Mouse (Mus musculus): ENCODE results near the gene Serpina1b.
A peak's percentile ranks its signal among the peaks of the same experiment; 100 is the strongest.
"Not testable (repeated sequence)": the region's sequence is repeated elsewhere in the genome, so short reads cannot be mapped to it uniquely, and the experiment has no call there.

Gene Serpina1b

GRCm38 (mm10) chr12:103700144-103700750, 129.9 kb downstream of the Serpina1b start:
- DNase-seq (ENCODE audit: low read depth, low spot score): no peak

DNA sequence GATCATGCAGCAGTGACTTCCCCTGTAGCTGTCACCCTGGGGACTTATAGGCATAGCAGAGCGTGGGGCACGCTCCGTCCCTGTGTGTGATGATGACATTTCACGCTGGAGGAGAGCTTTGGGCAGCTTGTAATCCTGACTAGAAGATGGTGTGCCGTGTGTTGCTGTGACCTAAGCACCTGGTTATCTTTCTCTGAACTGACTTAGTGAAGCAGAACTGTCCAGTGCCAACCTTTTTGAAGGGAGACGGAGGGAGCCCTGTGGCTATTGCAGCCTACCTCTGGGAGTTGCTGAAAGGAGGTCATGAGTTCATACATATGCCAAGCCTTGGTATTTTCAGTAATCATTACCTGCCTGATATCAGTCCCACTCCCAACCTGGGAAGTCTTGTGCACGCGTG, 134.7 kb downstream of the Serpina1b start, which contains the start of gene Serpina1f:
Gene Serpina1f (minus strand): TSS at position 101 of the 400 bp plus-strand sequence.
- no peak for DNase-seq (ENCODE audit: low read depth, low spot score)

DNA sequence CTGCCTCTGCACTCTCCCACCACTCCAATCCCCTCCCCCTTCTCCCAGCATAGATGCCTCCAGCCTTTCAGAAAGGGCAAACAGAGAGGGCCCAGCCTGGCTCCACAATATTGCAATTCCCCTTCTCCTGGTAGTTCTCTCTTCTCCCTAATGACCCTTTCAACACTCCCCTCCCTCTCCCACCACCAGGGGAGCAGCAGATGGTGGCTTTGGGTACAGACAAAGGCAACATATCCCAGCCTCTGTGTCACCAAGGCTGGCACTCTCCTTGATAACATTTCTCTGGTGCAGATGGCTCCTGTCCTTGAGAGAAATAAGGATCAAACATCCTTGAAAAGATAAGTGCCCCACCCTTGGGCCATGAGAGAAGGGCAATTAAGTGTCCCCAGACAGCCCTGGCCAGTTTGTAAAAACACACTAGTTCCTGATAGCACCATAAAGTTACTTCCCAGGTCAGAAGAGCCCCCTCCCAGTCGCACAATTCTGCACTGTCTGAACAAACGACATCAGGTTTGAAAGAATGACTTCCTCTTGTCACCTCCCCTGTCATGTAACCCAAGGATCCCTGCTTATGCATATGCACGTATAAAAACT, 141.9 kb downstream of the Serpina1b start:
- no peak for DNase-seq (ENCODE audit: low read depth, low spot score)

DNA sequence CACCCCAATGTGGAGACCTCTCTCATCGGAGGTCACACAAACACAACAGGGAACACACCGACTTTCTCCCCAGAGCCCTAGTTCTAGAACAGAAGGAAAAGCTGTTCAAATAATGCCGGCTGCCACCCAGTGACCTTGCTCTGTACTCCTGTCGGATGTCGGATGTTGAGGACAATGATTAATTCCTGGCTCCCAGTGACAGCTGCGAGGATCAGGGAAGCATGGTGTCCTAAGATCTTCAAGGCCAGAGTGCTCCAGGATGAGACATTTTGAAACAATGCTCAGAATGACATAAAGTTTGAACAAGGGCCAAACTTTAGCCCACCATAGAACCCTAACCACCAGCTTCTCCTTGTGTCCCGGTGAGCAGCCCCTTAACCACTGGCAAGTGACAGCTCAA, 143.2 kb downstream of the Serpina1b start:
- DNase-seq (ENCODE audit: low read depth, low spot score): no peak

- no peak for DNase-seq (ENCODE audit: low read depth, low spot score)
Observed at GRCm38 (mm10) chr12:103686050-103686449, 144.1 kb downstream of the Serpina1b start.

- no peak for DNase-seq (ENCODE audit: low read depth, low spot score)
Observed at GRCm38 (mm10) chr12:103685386-103685785, 144.8 kb downstream of the Serpina1b start.

- DNase-seq (ENCODE audit: low read depth, low spot score): peak; percentile 50
Observed at GRCm38 (mm10) chr12:103683775-103684174, 146.4 kb downstream of the Serpina1b start.

GRCm38 (mm10) chr12:103681739-103682138, 148.4 kb downstream of the Serpina1b start:
- DNase-seq (ENCODE audit: low read depth, low spot score): no peak

DNA sequence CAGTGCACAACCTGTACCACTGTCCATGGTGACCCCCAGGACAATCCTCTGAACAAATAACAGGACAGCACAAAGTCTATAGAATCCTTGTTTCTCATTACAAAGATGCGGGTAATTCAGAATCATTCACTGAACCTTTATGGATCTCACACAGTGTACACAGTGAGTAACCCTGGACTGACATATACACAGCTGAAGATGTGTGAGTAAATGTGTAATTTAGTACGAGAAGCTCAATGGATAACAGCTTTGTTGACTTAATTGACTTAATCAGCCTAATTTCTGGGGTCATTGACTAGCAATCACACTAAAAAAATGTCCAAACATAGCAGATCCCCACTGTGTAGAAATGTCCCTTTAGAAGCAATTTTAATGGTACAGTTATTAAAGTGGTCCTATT, 149.0 kb downstream of the Serpina1b start:
- DNase-seq (ENCODE audit: low read depth, low spot score): no peak

- not testable (repeated sequence) for DNase-seq (ENCODE audit: low read depth, low spot score)
Observed at GRCm38 (mm10) chr12:103679853-103680252, 150.3 kb downstream of the Serpina1b start.
